8 mouse cellular contexts compared by ENCODE assay signal in the genomic region with DNA sequence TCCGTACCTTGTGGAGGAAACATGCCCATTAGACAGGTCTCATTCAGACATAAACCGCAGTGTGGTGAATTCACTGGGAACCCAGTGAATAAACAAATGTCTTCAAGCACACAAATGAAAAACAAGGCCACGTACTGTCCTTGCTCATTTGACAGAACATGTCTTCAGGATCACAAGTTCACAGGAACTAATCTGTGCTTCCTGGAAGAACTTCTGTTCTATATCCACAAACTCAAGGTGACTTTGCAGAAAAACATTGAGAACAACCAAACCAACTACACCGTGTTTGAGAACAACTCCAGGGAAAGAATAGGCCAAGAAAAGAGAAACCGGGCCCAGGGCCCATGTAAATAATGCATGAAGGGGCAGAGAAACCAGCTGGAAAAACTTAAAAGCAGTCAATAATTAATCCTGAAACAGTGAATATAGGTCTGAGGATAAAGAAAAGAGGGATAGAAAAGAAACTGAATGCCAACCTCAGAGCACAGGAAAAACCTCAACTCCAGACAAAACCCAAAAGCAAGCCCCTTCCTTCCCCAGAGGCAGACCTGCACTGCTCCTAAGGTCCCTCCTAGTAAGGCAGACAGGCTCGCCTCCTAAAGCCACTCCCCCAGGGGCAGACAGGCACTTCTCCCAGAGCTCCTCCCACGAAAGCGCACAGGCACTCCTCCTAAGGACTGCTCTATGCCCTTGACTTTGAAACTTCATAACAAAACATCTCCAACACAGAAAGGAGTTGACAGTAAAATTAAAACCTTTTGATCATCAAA. TPM values are rescaled to one million over a fixed set of nuclear protein-coding genes. Genes with fewer than 3 reads are reported as not detected.
A peak's percentile ranks its signal among the peaks of the same experiment; 100 is the strongest.
DNase-seq lines count a peak whose midpoint lies in the region; ATAC-seq lines count a peak whose summit lies in the region.

No protein-coding gene starts in this region.

- ATAC-seq in granulocyte monocyte progenitor cell, adult 5-6 weeks (replicated peaks; ENCODE audit: poor library complexity, severe bottlenecking), result peak; percentile 40; the same call in 1 of the 2 replicates
- peak; percentile 96 for ATAC-seq in kidney, embryonic 16.5 days (ENCODE audit: low FRiP score, low TSS enrichment)
- no peak for ATAC-seq in neural tube, embryonic 15.5 days (ENCODE audit: low FRiP score)
- ATAC-seq in inflammation-experienced regulatory T-cells, adult 6 months, result no peak

- peaks cover 45% of the 10 kb centered on the region for H3K4me1 ChIP-seq in kidney, embryonic 16.5 days (ENCODE audit: insufficient read depth, low read length)
- peaks cover 17% of the 10 kb centered on the region for H3K4me1 ChIP-seq in neural tube, embryonic 15.5 days

- 40% methylated on average over 8 of the region's 8 CpGs for WGBS in kidney, embryonic 16.5 days
- WGBS in neural tube, embryonic 15.5 days, result 54% methylated on average over 8 of the region's 8 CpGs

- peak; percentile 57 for DNase-seq in embryo, embryonic 10 days (ENCODE audit: low spot score)
- DNase-seq in embryo, embryonic 9.5 days (ENCODE audit: extremely low spot score), result no peak
- peak; percentile 82 to 91 for DNase-seq in adrenal gland, adult (ENCODE audit: inconsistent age in 2 of 2, low spot score in 1 of 2)
- DNase-seq in mesoderm, embryonic 11.5 days (ENCODE audit: low read depth, low spot score), result peak; percentile 21

- H3K4me2 ChIP-seq in kidney, embryonic 16.5 days (replicated peaks; ENCODE audit: low read depth, low read length), result peak overlapping the region; percentile 32
- H3K4me2 ChIP-seq in neural tube, embryonic 15.5 days, result no peak overlapping the region

- no peaks in the 10 kb centered on the region for H3K9me3 ChIP-seq in kidney, embryonic 16.5 days (ENCODE audit: low read length)
- no peaks in the 10 kb centered on the region for H3K9me3 ChIP-seq in neural tube, embryonic 15.5 days (replicated peaks)

- no peak overlapping the region; the same call in 1 of the 2 replicates for H3K9ac ChIP-seq in kidney, embryonic 16.5 days (replicated peaks; ENCODE audit: low read length)
- H3K9ac ChIP-seq in neural tube, embryonic 15.5 days (replicated peaks), result no peak overlapping the region

- no peak overlapping the region for H3K4me3 ChIP-seq in kidney, embryonic 16.5 days (ENCODE audit: low read length)
- no peak overlapping the region for H3K4me3 ChIP-seq in neural tube, embryonic 15.5 days (replicated peaks)

- no peaks in the 10 kb centered on the region for H3K27me3 ChIP-seq in kidney, embryonic 16.5 days (ENCODE audit: insufficient read depth, low read length)
- no peaks in the 10 kb centered on the region for H3K27me3 ChIP-seq in neural tube, embryonic 15.5 days (replicated peaks)

- H3K36me3 ChIP-seq in kidney, embryonic 16.5 days (ENCODE audit: insufficient read depth, low read length), result no peaks in the 10 kb centered on the region
- H3K36me3 ChIP-seq in neural tube, embryonic 15.5 days, result no peaks in the 10 kb centered on the region

- H3K27ac ChIP-seq in kidney, embryonic 16.5 days (ENCODE audit: low read length), result peak overlapping the region; percentile 77
- no peak overlapping the region for H3K27ac ChIP-seq in neural tube, embryonic 15.5 days (replicated peaks)

RNA-seq across cellular contexts. Expression of a gene that starts 44.2 kb away (rescaled TPM):
- 10.0 and 14.3 TPM in 2 replicates for total RNA-seq in granulocyte monocyte progenitor cell, adult 5-6 weeks (2014; fragmentation: Nextera tagmentation)
- 9.7 and 11.3 TPM in 2 replicates for total RNA-seq in granulocyte monocyte progenitor cell, adult 5-6 weeks (2017)
- polyA plus RNA-seq in kidney, embryonic 16.5 days (2015; fragmentation: Nextera tagmentation; extraction: Ambion mirVana), result 4.7 and 5.9 TPM in 2 replicates
- polyA plus RNA-seq in neural tube, embryonic 15.5 days (2015; fragmentation: Nextera tagmentation; extraction: Ambion mirVana), result 3.9 and 4.0 TPM in 2 replicates
- polyA plus RNA-seq in inflammation-experienced regulatory T-cells, adult 6 months (2017; shearing (Covaris generic)), result 1 to 10 TPM; 6.5 to 7.8 (median 7.2) TPM

Comparison
In these comparisons a context has a peak if more than half of its experiments do, and no peak if none do; other contexts are left out.
1. ATAC-seq: peak in granulocyte monocyte progenitor cell, adult 5-6 weeks (single experiment) and kidney, embryonic 16.5 days (single experiment); none in neural tube, embryonic 15.5 days (single experiment) and inflammation-experienced regulatory T-cells, adult 6 months (single experiment).